10 mouse cellular contexts compared by ENCODE assay signal in genomic region chr7:144970997-144971768, GRCm38 (mm10). TPM values are rescaled to one million over a fixed set of nuclear protein-coding genes. Genes with fewer than 3 reads are reported as not detected.
A peak's percentile ranks its signal among the peaks of the same experiment; 100 is the strongest.
DNase-seq lines count a peak whose midpoint lies in the region; ATAC-seq and TF ChIP-seq lines count a peak whose summit lies in the region.
"Had no signal": no experiment of that assay in that cellular context is flagged by ENCODE, and none has a peak within 500 bp of the region (broad histone marks: within the 10 kb centered on the region; RNA-seq: fewer than 3 reads in every experiment).

No protein-coding gene starts in this region.

- no peak overlapping the region for H3K9ac ChIP-seq in lung, embryonic 16.5 days (ENCODE audit: low read length)
- H3K9ac ChIP-seq: forebrain, embryonic 12.5 days had no signal

- no peaks in the 10 kb centered on the region for H3K4me1 ChIP-seq in testis, adult 2 months (ENCODE audit: control insufficient read depth, insufficient read depth, low read length)
- H3K4me1 ChIP-seq in lung, embryonic 16.5 days (replicated peaks; ENCODE audit: control insufficient read depth, insufficient read depth, low read length) = 0 out of 2 replicates have a peak, but pooled peaks cover 2% of the 10 kb centered on the region
- H3K4me1 ChIP-seq: forebrain, embryonic 12.5 days had no signal

- no peak overlapping the region for H3K4me2 ChIP-seq in lung, embryonic 16.5 days (ENCODE audit: low read depth, low read length)
- H3K4me2 ChIP-seq: forebrain, embryonic 12.5 days had no signal

- intact Hi-C loops in gastrocnemius, postnatal 14 days (cut with DNase I; ENCODE audit: low total_unique reads) = no loop called here

- no peaks in the 10 kb centered on the region for H3K27me3 ChIP-seq in testis, adult 2 months (ENCODE audit: control insufficient read depth, insufficient read depth, low read length)
- H3K27me3 ChIP-seq in lung, embryonic 16.5 days (ENCODE audit: control insufficient read depth, insufficient read depth, low read depth, low read length) = no peaks in the 10 kb centered on the region
- H3K27me3 ChIP-seq: forebrain, embryonic 12.5 days had no signal

- no peak overlapping the region for H3K27ac ChIP-seq in testis, adult 2 months (ENCODE audit: control insufficient read depth, insufficient read depth, low read depth, low read length)
- no peak overlapping the region for H3K27ac ChIP-seq in lung, embryonic 16.5 days (ENCODE audit: low read length)
- H3K27ac ChIP-seq: forebrain, embryonic 12.5 days; macrophage had no signal

- H3K36me3 ChIP-seq in testis, adult 2 months (ENCODE audit: control insufficient read depth, insufficient read depth, low read length) = no peaks in the 10 kb centered on the region
- no peaks in the 10 kb centered on the region for H3K36me3 ChIP-seq in lung, embryonic 16.5 days (ENCODE audit: control insufficient read depth, insufficient read depth, low read length)
- H3K36me3 ChIP-seq: forebrain, embryonic 12.5 days had no signal

- no peaks in the 10 kb centered on the region for H3K9me3 ChIP-seq in lung, embryonic 16.5 days (ENCODE audit: control insufficient read depth, low read length)
- H3K9me3 ChIP-seq: forebrain, embryonic 12.5 days had no signal

- 52% methylated on average over 8 of the region's 8 CpGs for WGBS in lung, embryonic 16.5 days

- TF ChIP-seq CTCF in testis, adult 2 months (IDR thresholded peaks at IDR 0.05; ENCODE audit: control insufficient read depth, insufficient read depth, insufficient replicate concordance, low read depth, low read length) = 0 out of 2 replicates have a peak, but pooled peaks have one; percentile 5

- DNase-seq in adrenal gland, adult (ENCODE audit: inconsistent age in 2 of 2, low spot score in 1 of 2) = peak; percentile 81 to 92
- DNase-seq in adrenal gland, postnatal 4 days (ENCODE audit: low spot score in 2 of 2) = no peak
- no peak for DNase-seq in testis, postnatal 10 days (ENCODE audit: low spot score)
- peak; percentile 72 to 74 for DNase-seq in urinary bladder, postnatal 36 days (ENCODE audit: low spot score in 2 of 2)
- DNase-seq in gastrocnemius, postnatal 14 days = no peak

- TF ChIP-seq POLR2A in testis, adult 2 months (IDR thresholded peaks at IDR 0.05; ENCODE audit: control insufficient read depth, low read depth, low read length) = no peak

- H3K4me3 ChIP-seq in testis, adult 2 months (ENCODE audit: control insufficient read depth, low read depth, low read length) = no peak overlapping the region
- H3K4me3 ChIP-seq in lung, embryonic 16.5 days (ENCODE audit: low read length) = no peak overlapping the region
- H3K4me3 ChIP-seq: forebrain, embryonic 12.5 days had no signal

- peak; percentile 38; the same call in 1 of the 2 replicates for ATAC-seq in lung, embryonic 16.5 days (ENCODE audit: low read depth)
- no peak for ATAC-seq in activated CD4-positive, CD25-positive, alpha-beta regulatory T cell, adult 4 months

RNA-seq across cellular contexts. Expression of gene Ccnd1, which starts 31.5 kb away (rescaled TPM):
- 100 to 1,000 TPM; 110 to 132 TPM for total RNA-seq in adrenal gland, postnatal 4 days (2021)
- 4.2 and 6.8 TPM in 2 replicates for polyA plus RNA-seq in testis, adult 2 months (2012; rRNA removed)
- 92.5 and 122 TPM in 2 replicates for polyA plus RNA-seq in lung, embryonic 16.5 days (2015; fragmentation: Nextera tagmentation; extraction: Ambion mirVana)
- 1 to 10 TPM; 1.1 to 1.2 TPM for polyA plus RNA-seq in activated CD4-positive, CD25-positive, alpha-beta regulatory T cell, adult 4 months (2017; shearing (Covaris generic))
- total RNA-seq in gastrocnemius, postnatal 14 days (2021) = 10 to 100 TPM; 12.5 to 31.5 TPM

RNA-seq across cellular contexts. Expression of gene LTO1, which starts 56.3 kb away (rescaled TPM):
- total RNA-seq in adrenal gland, postnatal 4 days (2021) = 10 to 100 TPM; 27.6 to 32.9 TPM
- polyA plus RNA-seq in testis, adult 2 months (2012; rRNA removed) = 26.2 and 32.7 TPM in 2 replicates
- polyA plus RNA-seq in lung, embryonic 16.5 days (2015; fragmentation: Nextera tagmentation; extraction: Ambion mirVana) = 28.2 and 29.1 TPM in 2 replicates
- polyA plus RNA-seq in activated CD4-positive, CD25-positive, alpha-beta regulatory T cell, adult 4 months (2017; shearing (Covaris generic)) = 10 to 100 TPM; 34.4 to 34.5 TPM
- total RNA-seq in gastrocnemius, postnatal 14 days (2021) = 1 to 10 TPM; 7.6 to 8.5 TPM

Comparison
In these comparisons a context has a peak if more than half of its experiments do, and no peak if none do; other contexts are left out.
1. DNase-seq: peak in adrenal gland, adult (2 of 2) and urinary bladder, postnatal 36 days (2 of 2); none in adrenal gland, postnatal 4 days (0 of 2), testis, postnatal 10 days (single experiment) and gastrocnemius, postnatal 14 days (single experiment).
2. RNA of gene Ccnd1, which starts 31.5 kb away (polyA plus RNA-seq): 92.5 to 122 TPM in lung, embryonic 16.5 days; 4.2 to 6.8 TPM in testis, adult 2 months and 1.1 to 1.2 TPM in activated CD4-positive, CD25-positive, alpha-beta regulatory T cell, adult 4 months; every median in the first group is over 10 times any median in the second.